Mouse (Mus musculus) cerebellum, postnatal 4 days (tissue): ENCODE data around the gene Srpk2.
"Not testable (repeated sequence)": the region's sequence is repeated elsewhere in the genome, so short reads cannot be mapped to it uniquely, and the experiment has no call there.

Experiments
- DNase-seq, 2 experiments: peaks; one replicate each; pipeline ENCODE4 v3.0.0; 2022; ENCODE audit warnings: low spot score in 2 of 2, mixed read lengths in 1 of 2

Gene Srpk2

DNA sequence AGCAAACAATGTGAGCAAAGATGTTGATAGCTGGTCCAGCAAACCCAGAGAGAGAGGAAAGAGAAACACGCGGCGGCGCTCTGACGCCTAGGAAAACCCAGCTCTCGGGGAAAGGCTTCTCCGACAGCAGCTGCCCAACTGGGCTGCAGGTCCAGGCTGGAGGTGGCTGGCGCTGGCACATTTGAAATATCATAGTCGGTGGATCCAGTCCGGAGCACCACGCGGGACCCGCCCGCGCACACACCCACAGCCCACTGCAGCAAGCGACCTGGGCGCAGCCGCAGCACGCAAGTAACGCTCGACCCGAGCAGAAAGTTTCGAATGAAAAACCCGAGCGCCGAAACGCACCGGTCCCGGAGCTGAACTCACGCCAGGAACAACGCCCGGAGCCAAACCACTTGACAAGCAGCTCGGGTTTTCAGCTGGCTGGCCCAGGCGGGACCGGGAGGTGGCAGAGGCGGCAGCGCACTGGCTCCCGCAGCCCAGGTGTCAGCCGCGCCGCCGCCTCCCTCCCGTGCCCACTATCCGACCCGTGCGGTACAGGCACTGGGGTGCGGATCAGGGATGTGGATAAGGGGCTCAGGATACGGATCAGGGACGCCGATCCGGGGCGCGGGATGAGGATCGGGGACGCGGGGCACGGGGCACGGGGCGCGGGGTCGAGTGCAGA lies 9.5 kb downstream of the Srpk2 start:
- DNase-seq, result peak; percentile 35 to 66

DNA sequence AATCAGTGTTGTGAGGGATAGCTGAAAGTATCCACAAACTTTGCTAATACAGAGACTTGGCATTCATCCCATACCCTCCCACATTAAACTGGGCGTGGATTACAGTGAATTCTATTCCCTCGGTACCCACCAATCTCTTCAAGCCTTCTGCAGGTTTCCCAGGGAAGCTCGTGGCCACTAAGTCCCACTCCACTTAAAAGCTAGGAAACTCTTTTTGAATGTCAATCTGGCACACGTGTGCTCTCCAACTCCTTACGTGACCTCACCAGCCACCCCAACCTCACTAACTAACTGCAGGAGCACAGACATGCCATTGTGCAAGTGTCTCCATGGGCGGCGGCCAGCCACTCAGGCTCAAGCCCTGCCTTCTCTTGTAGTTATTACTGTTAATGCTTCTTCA lies 12.3 kb downstream of the Srpk2 start:
- DNase-seq, result no peak

DNA sequence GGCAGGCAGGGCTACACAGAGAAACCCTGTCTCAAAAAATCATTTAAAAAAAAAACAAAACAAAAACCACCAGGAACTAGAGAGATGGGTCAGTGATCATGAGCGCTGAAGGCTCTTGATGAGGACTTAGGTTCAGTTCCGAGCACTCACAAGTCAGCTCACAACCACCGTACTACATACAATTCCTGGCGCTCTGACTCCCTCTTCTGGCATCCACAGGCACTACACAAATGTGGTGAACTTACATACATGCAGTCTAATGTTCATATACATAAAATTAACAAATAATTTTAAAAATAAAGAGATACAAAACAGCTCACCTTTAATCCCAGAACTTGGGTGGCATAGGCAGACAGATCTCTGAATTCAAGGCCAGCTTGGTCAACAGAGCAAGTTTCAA lies 13.5 kb downstream of the Srpk2 start:
- DNase-seq, result no peak

DNA sequence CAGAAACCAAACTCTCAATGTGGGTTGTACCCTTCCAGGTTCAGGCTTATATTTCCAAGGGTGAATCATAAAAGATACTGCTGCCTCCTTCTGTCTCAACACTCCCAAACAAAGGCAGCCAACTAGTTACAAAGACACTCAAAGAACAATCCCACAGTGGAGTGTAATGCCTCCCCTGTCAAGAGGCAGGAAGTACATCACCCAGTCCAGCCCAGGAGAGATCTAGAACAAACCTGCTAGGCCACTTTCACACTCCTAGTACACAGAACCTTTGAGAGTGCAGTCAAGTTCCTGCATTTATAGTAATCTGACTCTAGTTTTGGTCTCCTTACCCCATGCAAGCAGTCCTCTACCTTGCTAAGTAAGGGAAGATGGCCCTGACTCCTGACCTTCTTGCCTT lies 18.5 kb downstream of the Srpk2 start:
- DNase-seq, result no peak

DNA sequence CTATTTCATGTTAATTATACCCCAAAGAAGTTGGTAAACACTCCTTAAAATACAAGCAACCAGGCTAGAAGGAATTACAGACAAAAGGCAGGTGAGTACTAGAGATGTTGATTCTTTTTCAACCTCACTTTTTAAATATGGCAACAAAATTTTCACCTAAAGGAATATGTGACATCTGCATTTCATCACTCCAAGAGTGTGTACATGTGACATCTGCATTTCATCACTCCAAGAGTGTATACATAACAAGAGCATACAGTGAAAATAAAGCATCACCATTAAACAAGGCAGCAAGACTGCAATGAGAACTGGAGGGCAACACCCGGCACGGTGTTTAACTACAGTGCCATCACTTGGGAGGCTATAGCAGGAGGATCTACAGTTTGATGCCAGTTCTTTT lies 23.2 kb downstream of the Srpk2 start:
- DNase-seq, result no peak

DNA sequence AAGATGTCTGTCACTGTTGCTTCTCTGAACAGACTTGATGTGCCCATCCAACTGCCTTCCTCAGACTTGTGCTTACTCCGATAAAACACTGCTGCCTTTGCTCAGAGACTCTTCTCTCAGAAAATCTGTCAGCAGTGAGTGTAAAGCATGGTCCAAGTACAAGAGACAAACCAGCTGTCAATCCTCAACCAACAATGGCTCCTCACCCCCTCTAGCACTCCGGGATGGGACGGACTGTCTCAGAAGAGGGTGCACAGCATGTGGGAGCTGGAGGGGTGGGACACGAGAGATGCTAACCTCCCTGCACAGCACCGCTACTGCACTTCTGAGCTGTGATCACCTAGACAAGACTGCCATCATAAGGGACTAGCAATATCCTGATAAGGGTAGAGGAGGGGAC lies 26.4 kb downstream of the Srpk2 start:
- DNase-seq, result no peak

DNA sequence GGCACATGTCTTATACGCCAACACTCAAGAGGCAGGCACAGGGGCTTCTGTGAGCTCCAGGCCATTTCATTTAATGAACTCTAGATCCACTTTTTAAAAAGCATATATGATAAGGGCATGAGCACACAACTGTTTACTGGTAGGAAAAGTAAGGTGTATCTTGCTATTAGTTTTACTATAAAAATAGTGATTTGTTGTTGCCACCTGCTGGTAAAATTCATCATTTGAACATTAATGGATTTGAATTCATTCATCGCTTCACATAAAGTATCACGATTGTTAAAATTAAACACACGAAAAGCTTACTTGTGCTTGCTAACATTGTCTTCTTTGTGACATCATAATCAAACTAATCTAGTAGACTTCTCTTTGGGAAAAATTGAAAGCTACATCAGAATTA lies 27.8 kb downstream of the Srpk2 start:
- DNase-seq, result no peak

DNA sequence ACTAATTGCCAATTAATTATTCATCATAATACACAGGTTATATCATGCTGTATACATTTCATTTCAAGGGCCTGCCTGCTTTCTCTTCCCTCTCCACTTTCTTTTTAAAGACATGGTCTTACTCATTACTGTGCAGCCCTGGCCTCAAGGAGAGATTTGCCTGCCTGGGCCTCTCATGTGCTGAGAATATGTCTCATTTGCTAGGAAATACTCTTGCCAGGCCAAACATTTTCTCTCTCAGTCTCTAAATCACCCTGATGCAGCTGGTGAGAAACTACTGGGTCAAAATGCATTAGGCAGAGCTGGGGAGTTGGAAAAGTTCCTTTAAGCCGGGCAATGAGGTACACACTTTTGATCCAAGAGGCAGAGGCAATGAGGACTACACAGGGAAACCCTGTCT lies 29.4 kb downstream of the Srpk2 start:
- no peak for DNase-seq

DNA sequence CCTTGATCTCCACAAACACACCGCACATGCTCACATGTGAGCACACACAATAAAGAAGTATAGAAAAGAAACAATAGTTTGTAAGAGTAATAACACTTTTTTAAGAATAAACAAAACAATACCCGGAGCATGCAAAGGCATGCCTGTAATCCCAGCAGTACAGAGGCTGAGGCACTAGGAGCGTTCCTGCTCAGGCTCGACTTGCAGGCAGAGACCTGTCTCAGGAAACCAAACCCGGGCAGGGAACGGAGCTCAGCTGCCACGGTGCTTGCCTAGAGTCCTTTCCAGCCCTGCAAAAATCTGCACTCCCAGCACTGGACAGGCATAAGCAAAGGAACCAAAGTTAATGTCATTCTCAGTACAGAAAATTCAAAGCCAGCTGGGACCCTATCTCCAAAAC lies 32.1 kb downstream of the Srpk2 start:
- DNase-seq, result no peak

DNA sequence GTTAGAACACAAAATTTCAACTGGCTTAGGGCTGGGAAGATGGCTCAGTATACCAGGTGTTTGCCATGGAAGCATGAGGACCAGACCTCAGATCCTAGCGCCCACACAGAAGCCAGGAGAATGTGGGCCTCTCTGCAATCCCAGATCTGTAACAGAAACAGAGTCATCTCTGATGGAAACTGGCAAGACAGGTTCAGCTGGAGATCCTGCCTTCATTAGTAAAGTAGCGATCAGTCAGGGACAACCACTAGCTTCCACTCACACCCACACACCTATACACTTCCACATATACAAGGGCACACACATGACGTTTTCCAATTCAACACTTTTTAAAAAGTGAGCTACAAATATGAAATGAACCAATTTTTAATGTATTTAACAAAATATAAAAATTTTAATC lies 32.6 kb downstream of the Srpk2 start:
- no peak for DNase-seq

DNA sequence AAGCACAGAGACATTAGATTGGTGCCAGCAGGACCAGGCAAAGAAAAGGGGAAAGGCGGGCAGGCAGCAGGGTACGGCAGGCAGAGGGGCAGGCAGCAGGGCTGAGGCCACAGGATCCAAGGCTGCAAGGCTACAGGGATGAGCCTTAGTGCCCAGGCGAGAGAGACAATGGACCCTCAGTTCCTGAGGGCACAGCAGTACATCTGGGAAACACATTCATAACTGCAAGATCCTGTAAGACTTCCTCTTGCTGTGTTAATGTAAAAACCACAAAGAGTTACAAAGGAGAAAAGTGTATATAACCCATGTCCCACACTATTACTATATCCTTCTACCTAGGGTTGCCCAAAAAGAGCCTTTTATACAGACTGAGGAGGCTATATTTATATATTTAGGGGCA lies 33.9 kb downstream of the Srpk2 start:
- no peak for DNase-seq

DNA sequence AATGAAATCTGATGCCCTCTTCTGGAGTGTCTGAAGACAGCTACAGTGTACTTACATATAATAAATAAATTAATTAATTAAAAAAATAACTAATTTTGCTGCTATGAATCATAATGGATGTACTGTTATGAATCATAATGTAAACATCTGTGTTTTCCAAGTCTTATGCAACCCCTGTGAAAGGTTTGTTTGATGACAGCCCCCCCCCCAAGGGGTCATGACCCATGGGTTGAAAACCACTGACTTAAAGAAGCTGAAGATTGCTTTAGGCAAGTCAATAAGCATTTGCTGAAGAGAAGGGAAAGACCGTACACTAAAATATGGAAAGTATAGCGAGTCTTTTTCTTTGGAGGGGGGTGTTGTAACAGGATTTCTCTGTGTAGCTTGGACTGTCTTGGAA lies 35.2 kb downstream of the Srpk2 start:
- no peak for DNase-seq

DNA sequence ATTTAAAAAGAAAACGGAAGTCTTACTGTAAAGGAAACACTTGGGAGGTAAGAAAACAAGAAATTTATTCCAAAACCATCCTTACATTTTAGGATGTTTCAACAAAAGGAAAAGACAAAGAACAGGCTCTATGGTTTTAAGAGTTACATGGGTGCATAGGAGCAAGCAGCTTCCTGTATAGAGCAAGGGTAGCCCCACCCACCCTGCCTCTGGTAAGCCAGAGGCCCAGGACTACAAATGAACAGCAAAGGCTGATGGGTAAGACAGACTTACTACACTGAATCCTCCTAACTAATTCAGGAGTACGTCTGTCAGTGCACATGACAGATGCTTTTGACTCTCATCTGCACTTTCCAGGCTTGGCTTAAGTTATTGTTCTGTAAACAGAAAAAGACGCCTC lies 38.7 kb downstream of the Srpk2 start:
- DNase-seq, result no peak

DNA sequence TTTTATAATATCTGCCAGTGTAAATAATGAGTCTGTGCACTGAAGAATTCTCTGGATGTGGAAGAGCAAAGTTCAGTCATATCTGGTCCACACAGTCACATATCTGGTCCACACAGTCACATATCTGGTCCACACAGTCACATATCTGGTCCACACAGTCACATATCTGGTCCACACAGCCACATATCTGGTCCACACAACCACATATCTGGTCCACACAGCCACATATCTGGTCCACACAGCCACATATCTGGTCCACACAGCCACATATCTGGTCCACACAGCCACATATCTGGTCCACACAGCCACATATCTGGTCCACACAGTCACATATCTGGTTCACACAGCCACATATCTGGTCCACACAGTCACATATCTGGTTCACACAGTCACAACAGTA lies 45.2 kb downstream of the Srpk2 start:
- not testable (repeated sequence) for DNase-seq

DNA sequence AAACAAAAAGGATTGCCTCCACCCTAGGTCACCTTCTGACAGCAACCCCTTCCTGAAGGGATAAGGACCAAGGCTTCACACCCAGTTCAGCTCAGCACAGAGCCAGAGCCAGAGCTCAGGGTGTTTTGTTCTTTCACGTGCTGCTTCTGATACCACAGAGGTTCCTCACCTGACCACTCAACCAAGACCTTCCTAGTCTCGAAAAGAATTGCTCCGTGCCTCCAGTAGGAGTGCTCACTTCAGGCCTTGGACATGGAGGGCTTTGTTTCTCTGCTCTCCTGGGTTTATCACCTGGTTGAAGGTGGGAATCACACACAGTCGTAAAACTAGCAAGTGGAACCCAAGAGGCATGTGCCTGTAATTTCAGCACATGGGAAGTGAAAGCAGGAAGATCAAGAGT lies 46.4 kb downstream of the Srpk2 start:
- no peak for DNase-seq

DNA sequence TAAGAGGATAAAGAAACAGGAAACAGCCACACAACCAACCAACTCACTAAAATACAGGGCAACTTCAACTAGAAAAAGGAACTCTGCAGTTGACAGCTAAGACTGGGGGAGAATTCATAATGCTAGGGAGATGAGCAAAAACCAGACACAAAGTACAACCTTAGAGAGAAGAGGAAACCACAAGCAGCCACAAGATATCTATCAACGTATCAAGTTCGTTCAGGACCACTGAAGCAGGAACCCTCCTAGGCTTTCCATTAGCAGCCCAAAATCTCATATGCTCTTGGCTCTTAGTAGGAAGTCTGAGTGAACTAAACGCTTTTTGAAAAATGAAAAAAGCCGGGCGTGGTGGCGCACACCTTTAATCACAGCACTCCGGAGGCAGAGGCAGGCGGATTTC lies 47.1 kb downstream of the Srpk2 start:
- DNase-seq, result no peak

DNA sequence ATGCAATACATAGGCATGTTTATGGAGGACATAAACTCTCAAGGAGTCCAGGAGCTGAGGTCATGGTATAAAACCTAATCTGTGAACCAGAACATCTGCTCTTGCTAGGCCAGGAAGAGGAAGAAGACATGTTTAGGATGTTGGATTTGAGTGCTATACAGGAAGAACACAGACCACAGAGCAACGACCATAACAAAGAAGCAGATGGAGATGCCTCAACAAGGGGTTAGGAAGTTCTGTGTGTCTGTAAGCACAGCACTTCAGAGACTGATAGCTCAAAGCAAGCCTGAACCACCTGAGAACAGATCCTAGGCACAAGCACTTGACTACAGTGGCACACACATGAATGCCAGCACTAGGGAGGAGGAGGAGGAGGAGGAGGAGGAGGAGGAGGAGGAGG lies 52.9 kb downstream of the Srpk2 start:
- DNase-seq, result no peak

DNA sequence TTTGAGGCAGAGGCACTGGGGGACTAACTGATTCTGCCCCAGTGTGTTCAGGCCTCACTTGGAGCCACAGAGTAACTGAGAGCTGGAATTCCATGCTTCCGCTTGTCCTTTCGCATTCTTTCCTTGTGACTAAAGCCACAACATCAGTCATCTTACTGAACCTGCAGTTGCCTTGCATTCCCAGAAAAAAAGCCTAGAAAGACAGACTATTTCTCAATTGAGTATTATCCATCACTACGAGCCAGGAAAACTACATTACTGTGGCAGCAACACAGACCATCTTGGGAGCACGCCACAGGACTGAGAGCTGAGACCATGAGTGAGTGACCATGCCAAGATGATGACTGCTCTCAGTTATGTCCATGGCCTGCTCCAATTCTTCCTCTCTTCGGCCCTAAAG lies 57.2 kb downstream of the Srpk2 start:
- DNase-seq, result no peak

DNA sequence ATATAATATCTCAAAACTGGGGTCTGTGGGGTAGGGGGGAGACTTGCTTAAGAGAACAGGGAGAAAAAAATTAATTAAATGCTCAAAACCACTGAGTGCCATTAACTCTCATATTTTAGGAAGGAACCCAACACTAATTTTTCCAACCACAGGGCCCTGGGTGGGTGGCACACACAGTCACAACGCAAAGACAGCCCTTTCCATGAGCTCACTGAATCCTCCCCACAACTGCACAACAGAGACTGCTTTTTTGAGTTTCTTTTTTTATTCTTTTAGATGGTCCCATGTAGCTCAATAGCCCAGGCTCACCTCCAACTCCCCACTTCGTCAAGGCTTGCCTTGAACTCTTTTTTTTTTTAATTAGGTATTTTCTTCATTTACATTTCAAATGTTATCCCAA lies 58.2 kb downstream of the Srpk2 start:
- DNase-seq, result no peak

DNA sequence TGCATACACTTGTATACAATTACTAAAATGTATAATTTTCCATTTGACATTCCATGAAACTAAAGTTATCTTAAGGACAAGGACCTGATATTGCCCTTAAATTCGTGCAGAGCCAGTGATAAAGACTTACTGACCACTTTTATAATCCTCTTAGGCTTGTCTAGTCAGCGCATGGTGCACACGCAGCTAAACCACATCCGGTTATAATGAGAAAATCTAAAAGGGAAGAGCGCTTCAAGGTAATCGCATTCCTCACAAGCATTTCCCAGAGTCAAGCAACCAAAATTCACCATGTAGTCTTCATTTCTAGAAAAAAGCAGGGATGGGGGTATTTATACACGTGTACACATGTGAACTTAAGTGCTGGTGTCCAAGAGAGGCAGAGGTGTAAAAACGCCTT lies 63.8 kb downstream of the Srpk2 start:
- DNase-seq, result no peak

DNA sequence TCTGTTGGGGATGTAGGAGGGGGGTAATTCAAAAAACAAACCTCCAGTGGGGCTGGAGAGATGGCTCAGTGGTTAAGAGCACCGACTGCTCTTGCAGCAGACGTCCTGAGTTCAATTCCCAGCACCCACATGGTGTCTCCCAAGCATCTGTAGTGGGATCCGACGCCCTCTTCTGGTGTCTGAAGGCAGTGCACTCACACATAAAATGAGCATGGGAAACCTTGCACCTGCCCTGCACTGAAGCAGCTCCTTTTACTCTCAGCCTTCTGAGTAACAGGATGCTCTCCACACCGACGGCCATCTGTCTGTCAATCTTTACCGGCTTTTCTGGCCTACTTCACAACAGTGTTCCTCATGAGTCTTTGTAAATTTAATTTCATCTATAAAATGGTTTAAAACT lies 65.8 kb downstream of the Srpk2 start:
- DNase-seq, result no peak

DNA sequence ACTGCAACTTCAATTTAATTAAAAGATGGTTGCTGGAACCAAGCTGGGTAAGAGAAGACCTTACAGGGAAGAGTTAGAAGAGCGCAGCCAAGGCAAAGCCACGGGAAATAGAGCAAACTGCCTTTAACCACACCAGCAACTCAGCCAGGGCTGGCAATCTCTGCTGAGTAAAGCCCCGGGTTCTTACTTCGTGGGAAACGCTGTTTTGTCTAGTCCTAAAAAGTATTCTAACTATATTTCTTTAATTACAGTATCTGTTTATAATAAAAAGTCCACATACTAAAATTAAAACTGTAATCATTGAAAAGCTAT lies 67.4 kb downstream of the Srpk2 start:
- peak in 1 of 2 experiments; percentile 18 for DNase-seq

DNA sequence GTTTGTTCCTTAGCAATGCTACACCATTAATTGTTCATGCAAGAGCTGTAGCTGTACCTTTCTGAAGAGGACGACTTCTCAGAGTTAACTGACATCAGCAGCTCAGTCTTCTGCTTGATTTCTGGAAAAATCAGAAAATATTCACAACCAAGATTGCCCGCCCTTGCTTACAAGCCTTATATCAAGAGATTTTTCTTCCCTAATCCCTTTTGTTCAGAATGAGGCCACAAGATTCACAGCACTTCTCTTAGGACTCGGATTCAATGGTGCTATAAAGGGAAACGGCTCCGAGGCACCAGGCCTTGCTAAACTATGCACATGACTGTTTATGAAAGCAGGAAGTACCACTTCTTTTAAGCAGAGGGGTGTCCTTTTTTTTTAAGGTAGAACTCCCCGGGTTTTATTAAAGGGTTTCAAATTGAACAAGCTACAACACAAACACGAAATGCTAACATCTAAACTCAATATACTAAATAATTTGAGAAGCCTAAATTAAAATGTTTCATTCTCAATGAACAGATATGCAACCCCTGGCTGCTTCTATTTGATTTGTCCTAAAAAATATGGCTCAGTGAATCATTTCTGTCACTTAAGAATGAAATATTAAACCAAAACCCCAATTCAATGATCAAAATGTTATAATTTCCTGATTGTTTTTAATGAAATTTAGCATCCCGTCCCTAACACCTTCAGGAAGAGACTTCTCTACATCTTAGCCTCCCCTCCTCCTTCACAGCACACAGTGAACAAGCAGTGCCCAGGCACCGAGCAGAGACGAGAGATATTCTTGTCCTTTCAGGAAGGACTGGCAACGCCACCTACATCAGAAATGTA lies 67.9 kb downstream of the Srpk2 start:
- DNase-seq, result peak in 1 of 2 experiments; percentile 32
